Mouse (Mus musculus) ES-Bruce4 (cell line): ENCODE measurements around the gene Hist2h3b.

Source experiments
- EP300 ChIP-seq: IDR thresholded peaks from 2 replicates; pipeline ENCODE4 v1.6.1; 2011; ENCODE audit warnings: low read depth, low read length; ENCODE audit not compliant: insufficient read depth
- POLR2A ChIP-seq: IDR thresholded peaks from one replicate; pipeline ENCODE4 v1.8.1; 2011; ENCODE audit warnings: low read length; ENCODE audit not compliant: insufficient read depth

GRCm38 (mm10) chr3:96226695-96227648 is 41.5 kb upstream of the Hist2h3b start:
- TF ChIP-seq POLR2A: no peak
- no peak for TF ChIP-seq EP300
